Mouse (Mus musculus): ENCODE data around the gene Smyd4.

The Smyd4 gene

GRCm38 (mm10) chr11:75453991-75454930 is 106.0 kb downstream of the Smyd4 start, which contains the start of gene Wdr81:
Gene Wdr81, minus strand, starts transcription at chr11:75454717.
- DNase-seq (ENCODE audit: low read depth), result peak; percentile 82
